Mouse (Mus musculus): ENCODE results near the gene Flcn. TPM values are rescaled to one million over a fixed set of nuclear protein-coding genes. Genes with fewer than 3 reads are reported as not detected.
"Not testable (repeated sequence)": the region's sequence is repeated elsewhere in the genome, so short reads cannot be mapped to it uniquely, and the experiment has no call there.

Flcn gene
- 38.4 and 41.7 TPM in 2 replicates for polyA plus RNA-seq (2015; fragmentation: Nextera tagmentation; extraction: Ambion mirVana)

DNA sequence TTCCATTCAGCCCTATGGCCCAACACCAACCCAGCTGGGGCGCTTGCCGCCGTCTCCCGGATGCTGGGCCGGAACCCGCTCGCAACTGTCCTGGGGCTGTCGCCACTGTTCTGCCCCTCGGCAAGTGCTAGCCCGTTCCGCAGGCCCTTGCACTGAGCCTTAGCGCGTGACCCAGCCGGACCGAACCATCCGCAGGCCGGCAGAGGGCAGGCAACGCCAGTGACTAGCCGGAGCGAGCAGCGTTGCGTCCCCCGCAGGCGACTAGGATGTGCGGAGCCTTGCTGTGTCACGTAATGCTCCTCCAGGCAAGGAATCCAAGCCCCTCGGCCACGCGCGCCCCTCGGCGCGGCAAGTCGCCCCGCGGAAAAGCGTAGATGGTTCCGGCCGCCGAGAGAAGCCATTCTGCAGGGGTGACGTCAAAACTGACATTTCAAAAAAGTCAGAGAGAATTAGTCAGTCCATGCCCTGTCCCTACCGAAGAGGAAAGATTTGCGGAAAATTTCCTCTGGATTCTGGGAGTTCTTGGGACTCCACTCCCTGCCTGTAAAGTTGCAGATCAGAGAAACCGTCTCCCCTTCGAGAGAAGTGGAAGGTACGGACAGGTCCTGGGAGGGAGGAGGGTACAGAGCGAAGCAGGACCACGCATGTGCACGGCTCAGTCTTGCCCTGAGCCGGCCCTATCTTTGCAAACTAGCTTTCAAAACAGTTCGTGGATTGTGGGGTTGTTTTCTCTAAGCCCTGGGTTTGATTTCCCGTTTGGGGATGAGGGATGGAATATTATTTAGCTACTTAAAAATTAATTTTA is at the start of gene Flcn:
TSS of gene Flcn (minus strand) at position 347 of the 805 bp plus-strand sequence.
- peak; percentile 97 for ATAC-seq
- peak within 1 kb of the TSS; percentile 99 for H3K27ac ChIP-seq
- peak within 1 kb of the TSS; percentile 63 for H3K4me3 ChIP-seq (replicated peaks)
- H3K27me3 ChIP-seq = no peaks in the 10 kb centered on the region
- H3K9me3 ChIP-seq = no peaks in the 10 kb centered on the region
- H3K36me3 ChIP-seq = peaks cover 25% of the 10 kb centered on the region
- peak within 1 kb of the TSS; percentile 78 for H3K4me2 ChIP-seq (replicated peaks)
- peaks cover 21% of the 10 kb centered on the region for H3K4me1 ChIP-seq (replicated peaks)
- WGBS = under 1% methylated on average over 52 of the region's 52 CpGs
- peak within 1 kb of the TSS; percentile 88 for H3K9ac ChIP-seq (replicated peaks)

DNA sequence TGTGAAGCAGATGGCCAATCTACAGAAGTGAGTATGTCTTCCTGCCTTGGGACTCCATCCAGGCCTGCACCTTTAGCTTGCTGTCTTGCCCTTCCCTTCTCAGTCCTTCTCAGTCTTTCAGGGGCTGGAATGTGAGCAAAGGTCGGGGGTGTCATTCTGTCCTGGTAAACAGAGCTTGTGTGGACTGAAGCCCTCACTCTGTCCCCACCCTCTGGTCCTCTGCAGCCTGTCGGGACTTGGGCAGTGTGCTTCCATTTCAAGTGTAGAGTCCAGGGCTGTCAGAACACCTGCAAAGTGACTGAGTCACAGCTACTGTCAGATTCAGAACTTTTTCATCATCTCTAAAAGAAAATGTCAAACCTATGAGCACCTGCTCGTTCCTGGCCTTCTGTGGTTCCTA is 43.0 kb upstream of the Flcn start:
- H3K27ac ChIP-seq = no peak overlapping the region
- H3K36me3 ChIP-seq = peaks cover 4% of the 10 kb centered on the region; the same call in 1 of the 2 replicates
- H3K27me3 ChIP-seq = no peaks in the 10 kb centered on the region
- no peak for ATAC-seq
- H3K9ac ChIP-seq (replicated peaks) = no peak overlapping the region
- H3K4me1 ChIP-seq (replicated peaks) = peaks cover 15% of the 10 kb centered on the region
- no peaks in the 10 kb centered on the region for H3K9me3 ChIP-seq
- H3K4me2 ChIP-seq (replicated peaks) = no peak overlapping the region
- no peak overlapping the region for H3K4me3 ChIP-seq (replicated peaks)
- 65% methylated on average over 3 of the region's 3 CpGs for WGBS

DNA sequence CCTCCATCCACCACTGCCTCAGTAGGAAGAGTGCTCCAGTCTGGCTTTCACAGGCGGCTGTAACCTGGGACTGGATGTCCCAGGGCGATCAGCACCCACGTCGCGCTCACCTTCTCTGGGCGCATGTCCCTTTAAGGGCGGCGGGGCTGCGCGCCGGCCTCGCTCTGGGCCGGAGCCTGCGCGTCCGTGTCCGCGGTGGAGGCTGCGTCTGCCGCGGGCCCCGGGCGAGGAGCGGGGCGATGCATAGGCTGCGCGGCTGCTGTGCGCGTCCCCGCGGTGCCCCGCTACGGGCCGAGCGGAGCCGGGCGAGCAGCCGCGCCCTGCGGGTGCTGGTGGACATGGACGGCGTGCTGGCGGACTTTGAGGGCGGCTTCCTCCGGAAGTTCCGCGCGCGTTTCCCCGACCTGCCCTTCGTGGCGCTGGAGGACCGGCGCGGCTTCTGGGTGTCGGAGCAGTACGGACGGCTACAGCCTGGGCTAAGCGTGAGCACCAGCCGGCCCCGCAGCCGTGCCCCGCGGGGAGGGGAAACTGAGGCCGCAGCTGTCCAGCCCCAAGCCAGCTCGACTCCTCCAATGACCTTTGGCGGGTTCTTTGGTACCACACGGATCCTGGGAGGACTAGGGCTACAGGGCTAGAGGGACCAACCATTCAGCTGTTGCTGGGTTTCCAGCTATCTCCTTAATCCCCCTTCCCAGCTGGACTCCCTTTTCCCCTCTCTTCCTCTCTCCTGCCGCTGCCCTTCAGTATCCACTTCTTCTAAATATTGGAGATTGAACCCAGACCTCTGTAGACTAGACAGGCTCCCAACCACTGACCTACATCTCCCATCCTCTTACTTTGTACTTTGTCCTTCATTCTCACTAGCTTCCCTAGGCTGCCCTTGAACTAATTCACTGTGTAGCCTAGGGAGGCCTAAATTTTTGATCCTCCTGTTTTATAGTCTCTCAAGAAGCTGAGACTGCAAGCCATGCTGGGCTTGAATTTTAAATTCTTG is 38.4 kb upstream of the Flcn start:
- WGBS = under 1% methylated on average over 57 of the region's 69 CpGs
- Histone ChIP-seq H3K27me3 (no peaks in the 10 kb centered on the region), H3K4me2 (replicated peaks) (peak overlapping the region; percentile 73), H3K36me3 (no peaks in the 10 kb centered on the region), H3K9ac (replicated peaks) (peak overlapping the region; percentile 90), H3K4me3 (replicated peaks) (peak overlapping the region; percentile 78), H3K4me1 (replicated peaks) (peaks cover 18% of the 10 kb centered on the region), H3K27ac (peak overlapping the region; percentile 91), H3K9me3 (no peaks in the 10 kb centered on the region)
- ATAC-seq = peak; percentile 97

DNA sequence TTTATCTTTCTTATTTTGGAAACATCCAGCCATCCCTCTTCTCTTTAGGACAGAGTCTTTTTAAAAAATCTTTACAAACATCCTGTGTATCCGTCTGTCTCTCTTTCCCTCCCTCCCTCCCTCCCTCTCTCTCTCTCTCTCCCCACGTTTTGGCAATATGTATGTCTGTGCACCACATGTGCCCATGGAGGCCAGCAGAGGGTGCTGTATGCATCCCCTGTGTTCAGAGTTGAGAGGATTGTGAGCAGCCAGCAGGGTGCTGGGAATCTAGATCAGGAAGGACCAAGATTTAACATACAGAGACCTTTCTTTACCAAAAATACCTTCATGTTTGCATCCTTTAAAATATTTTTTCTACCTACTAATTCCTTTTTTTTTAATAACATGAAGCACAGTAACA is 37.3 kb upstream of the Flcn start:
- Histone ChIP-seq H3K27me3 (no peaks in the 10 kb centered on the region), H3K27ac (no peak overlapping the region), H3K36me3 (no peaks in the 10 kb centered on the region), H3K4me1 (replicated peaks) (peaks cover 18% of the 10 kb centered on the region), H3K9ac (replicated peaks) (no peak overlapping the region), H3K4me3 (replicated peaks) (peak overlapping the region; percentile 78), H3K4me2 (replicated peaks) (peak overlapping the region; percentile 73; the same call in 1 of the 2 replicates), H3K9me3 (no peaks in the 10 kb centered on the region)
- ATAC-seq = no peak
- 20% methylated on average over 2 of the region's 2 CpGs for WGBS

DNA sequence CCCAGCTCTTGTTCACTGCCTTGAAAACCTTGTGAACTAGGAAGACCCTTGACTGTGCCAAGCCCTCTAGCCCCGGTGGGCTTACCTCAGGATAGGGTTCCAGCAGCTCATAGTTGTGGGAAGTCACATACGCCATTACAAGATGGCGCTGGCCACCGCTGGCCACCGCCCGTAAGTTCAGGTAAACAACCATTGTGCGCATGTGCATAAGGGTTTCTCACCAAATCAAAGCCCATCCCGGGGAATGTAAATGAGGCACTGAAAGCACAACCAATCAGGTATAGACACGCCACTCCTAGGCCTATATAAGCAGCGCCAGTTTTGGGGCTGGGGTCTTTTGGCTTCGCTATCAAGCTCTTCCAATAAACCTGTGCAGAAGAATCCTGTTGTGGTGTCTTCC is 36.5 kb upstream of the Flcn start:
- no peak overlapping the region for H3K4me3 ChIP-seq (replicated peaks)
- 94% methylated on average over 11 of the region's 11 CpGs for WGBS
- ATAC-seq = no peak

DNA sequence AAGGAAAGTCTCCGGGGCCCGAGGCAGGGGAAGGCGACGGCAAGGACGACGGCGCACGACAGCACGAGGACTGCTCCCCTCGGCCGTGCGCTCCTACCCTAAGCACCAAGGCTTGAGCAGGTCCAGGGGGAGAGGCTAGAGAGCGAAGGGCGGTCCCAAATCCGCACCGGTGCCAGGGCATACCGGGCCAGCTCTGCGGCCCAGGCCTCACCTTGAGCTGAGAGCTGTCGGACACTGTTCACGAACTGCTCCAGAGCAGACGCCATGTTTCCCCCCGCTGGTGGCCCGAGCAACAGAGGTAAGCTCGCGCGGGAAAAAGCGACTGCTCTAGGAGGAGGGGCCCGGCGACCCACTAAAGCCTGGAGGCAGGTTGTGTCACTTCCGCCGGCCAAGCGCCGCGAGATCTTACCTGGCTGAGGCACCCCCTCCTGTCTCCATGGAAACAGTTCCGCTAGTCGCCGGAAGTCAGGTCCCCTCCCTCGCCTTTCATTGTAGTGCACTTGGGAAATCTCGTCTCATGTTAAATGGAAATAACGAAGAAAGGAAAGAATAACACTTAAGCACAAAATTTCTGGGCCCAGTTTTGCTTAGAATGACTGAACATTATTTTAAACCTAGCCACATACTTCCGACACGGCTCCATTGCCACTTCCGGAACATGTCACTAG is 29.8 kb upstream of the Flcn start, which contains the start of gene Cops3:
TSS of gene Cops3 (minus strand) at position 380 of the 668 bp plus-strand sequence.
- peaks cover 19% of the 10 kb centered on the region for H3K36me3 ChIP-seq
- H3K27ac ChIP-seq = peak within 1 kb of the TSS; percentile 97
- H3K4me1 ChIP-seq (replicated peaks) = peaks cover 31% of the 10 kb centered on the region
- peak; percentile 97 for ATAC-seq
- 1% methylated on average over 41 of the region's 43 CpGs for WGBS
- no peaks in the 10 kb centered on the region for H3K9me3 ChIP-seq
- no peaks in the 10 kb centered on the region for H3K27me3 ChIP-seq
- peak within 1 kb of the TSS; percentile 90 for H3K9ac ChIP-seq (replicated peaks)
- H3K4me3 ChIP-seq (replicated peaks) = peak within 1 kb of the TSS; percentile 84
- H3K4me2 ChIP-seq (replicated peaks) = peak within 1 kb of the TSS; percentile 63

More for the DNA sequence above, 36.5 kb upstream of the Flcn start:
- peaks cover 18% of the 10 kb centered on the region for H3K4me1 ChIP-seq (replicated peaks)
- no peaks in the 10 kb centered on the region for H3K9me3 ChIP-seq
- no peak overlapping the region for H3K4me2 ChIP-seq (replicated peaks)
- no peaks in the 10 kb centered on the region for H3K36me3 ChIP-seq
- no peak overlapping the region for H3K9ac ChIP-seq (replicated peaks)
- H3K27me3 ChIP-seq = no peaks in the 10 kb centered on the region
- no peak overlapping the region for H3K27ac ChIP-seq

DNA sequence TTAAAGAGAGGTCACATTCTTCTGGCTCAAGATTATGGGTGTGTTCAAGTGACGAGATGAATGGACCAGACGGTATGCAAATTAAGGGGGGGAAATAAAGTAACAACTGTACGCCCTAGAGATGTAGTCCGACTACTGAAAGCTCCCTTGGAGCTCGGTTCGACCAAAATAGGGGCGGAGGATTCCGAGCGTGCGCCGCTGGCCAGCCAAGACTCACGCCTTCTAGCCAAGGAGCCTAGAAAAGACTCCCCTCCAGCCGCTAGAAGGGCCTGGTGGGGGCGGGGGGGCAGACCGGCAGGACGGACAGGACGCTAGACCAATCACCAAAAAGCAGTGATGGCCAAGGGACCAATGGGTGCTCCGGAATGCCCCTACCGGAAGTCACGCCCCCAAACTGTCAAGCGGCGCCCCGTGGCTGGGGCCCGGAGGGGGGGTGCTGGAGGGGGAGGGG is 29.2 kb upstream of the Flcn start, which contains the start of gene Nt5m:
TSS of gene Nt5m (plus strand) at position 440 of the 451 bp plus-strand sequence.
- peaks cover 24% of the 10 kb centered on the region for H3K36me3 ChIP-seq
- H3K4me2 ChIP-seq (replicated peaks) = peak within 1 kb of the TSS; percentile 63
- peak within 1 kb of the TSS; percentile 90 for H3K9ac ChIP-seq (replicated peaks)
- no peaks in the 10 kb centered on the region for H3K9me3 ChIP-seq
- peak within 1 kb of the TSS; percentile 97 for H3K27ac ChIP-seq
- H3K4me1 ChIP-seq (replicated peaks) = peaks cover 31% of the 10 kb centered on the region
- 1% methylated on average over 24 of the region's 24 CpGs for WGBS
- H3K4me3 ChIP-seq (replicated peaks) = peak within 1 kb of the TSS; percentile 84
- ATAC-seq = peak; percentile 96
- no peaks in the 10 kb centered on the region for H3K27me3 ChIP-seq

DNA sequence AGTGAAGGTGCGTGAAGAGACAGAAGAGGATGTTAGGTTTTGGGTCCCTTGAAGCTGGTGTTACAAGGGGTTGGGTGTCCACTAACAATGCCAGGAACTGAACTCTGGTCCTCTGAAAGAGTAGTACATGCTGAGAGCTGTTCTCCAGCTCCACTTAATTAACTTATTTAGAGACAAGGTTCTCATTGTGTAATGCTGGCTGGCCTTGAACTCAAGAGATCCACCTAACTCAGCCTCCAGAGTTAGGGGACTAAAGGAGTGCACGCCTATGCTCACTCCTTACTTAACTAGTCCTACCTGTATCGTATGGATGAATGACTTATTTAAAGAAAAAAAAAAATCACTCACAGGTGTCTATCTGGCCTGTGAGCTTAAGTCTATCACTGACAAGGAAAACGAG is 28.6 kb upstream of the Flcn start:
- H3K36me3 ChIP-seq = peaks cover 31% of the 10 kb centered on the region
- peak overlapping the region; percentile 63 for H3K4me2 ChIP-seq (replicated peaks)
- H3K4me3 ChIP-seq (replicated peaks) = peak overlapping the region; percentile 84
- no peaks in the 10 kb centered on the region for H3K9me3 ChIP-seq
- H3K27me3 ChIP-seq = no peaks in the 10 kb centered on the region
- ATAC-seq = no peak
- H3K4me1 ChIP-seq (replicated peaks) = peaks cover 31% of the 10 kb centered on the region
- WGBS = 65% methylated on average over 4 of the region's 4 CpGs
- H3K9ac ChIP-seq (replicated peaks) = peak overlapping the region; percentile 90
- peak overlapping the region; percentile 97; the same call in 1 of the 2 replicates for H3K27ac ChIP-seq

DNA sequence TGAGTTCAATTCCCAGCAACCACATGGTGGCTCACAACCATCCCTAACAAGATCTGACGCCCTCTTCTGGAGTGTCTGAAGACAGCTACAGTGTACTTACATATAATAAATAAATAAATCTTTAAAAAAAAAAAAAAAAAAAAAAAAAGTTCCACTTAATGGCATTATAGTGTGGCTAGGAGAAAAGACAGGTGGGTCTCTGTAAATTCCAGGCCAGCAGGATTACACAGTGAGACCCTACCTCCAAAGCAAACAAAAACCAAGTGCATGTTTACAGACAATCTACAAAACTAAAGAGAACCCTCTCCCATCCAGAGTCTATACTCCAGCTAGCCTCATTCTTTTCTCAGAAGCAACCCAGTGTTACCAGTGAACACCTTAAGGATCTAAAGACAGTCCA is 28.0 kb upstream of the Flcn start:
- Histone ChIP-seq H3K9ac (replicated peaks) (peak overlapping the region; percentile 90; the same call in 1 of the 2 replicates), H3K36me3 (peaks cover 37% of the 10 kb centered on the region), H3K4me3 (replicated peaks) (peak overlapping the region; percentile 84), H3K4me2 (replicated peaks) (peak overlapping the region; percentile 63), H3K4me1 (replicated peaks) (peaks cover 31% of the 10 kb centered on the region)
- WGBS = no CpG with 5 or more reads among the region's 1 CpGs
- H3K9me3 ChIP-seq, H3K27ac ChIP-seq, H3K27me3 ChIP-seq, ATAC-seq: not testable (repeated sequence)

DNA sequence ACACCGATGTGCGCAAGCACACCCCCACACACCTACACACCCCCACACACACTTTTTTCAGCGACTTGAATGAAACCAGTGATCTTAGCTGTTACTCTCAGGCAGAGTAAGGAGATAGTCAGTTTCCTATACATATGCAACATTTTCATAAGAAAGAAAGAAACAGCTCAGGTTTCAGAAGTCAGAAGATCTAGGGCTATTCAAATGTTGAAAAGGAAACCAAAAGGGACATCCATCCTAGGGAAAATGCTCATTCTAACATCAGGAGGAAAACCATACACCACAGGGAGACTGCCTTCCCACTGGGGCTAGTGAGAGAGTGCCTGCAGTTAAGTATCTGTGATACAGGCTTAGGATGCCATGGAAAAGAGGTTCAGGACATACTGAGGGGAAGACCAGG is 11.8 kb upstream of the Flcn start:
- 88% methylated on average over 3 of the region's 3 CpGs for WGBS
- peaks cover 95% of the 10 kb centered on the region for H3K36me3 ChIP-seq

DNA sequence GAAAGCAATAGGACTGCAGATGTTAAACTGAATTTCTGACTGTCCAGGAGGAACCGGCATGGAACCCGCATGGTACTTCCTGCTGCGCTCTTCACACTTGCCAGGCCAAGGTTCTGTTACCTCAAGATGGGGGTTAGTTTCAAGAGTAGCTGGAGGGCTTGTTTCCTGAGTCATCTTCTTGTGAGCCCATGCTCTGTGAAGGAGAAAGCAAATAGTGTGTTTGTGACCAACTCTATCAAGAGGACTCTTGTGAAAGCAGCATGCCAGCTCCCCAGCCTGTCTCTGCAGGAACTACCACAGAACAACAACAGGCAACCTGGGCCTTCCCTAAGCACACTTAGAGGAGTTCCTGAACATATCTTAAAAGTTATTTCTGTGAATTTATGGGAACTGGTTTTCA is 8.1 kb upstream of the Flcn start:
- no peak overlapping the region for H3K9ac ChIP-seq (replicated peaks)
- no peak overlapping the region for H3K4me3 ChIP-seq (replicated peaks)
- no peak overlapping the region for H3K4me2 ChIP-seq (replicated peaks)
- no peak overlapping the region for H3K27ac ChIP-seq
- H3K4me1 ChIP-seq (replicated peaks) = no peaks in the 10 kb centered on the region
- no peak for ATAC-seq
- H3K9me3 ChIP-seq = no peaks in the 10 kb centered on the region
- no peaks in the 10 kb centered on the region for H3K27me3 ChIP-seq
- 97% methylated on average over 3 of the region's 3 CpGs for WGBS
- peaks cover 72% of the 10 kb centered on the region for H3K36me3 ChIP-seq

More for the DNA sequence above, 11.8 kb upstream of the Flcn start:
- H3K4me2 ChIP-seq (replicated peaks) = no peak overlapping the region
- no peak overlapping the region for H3K27ac ChIP-seq
- no peaks in the 10 kb centered on the region for H3K27me3 ChIP-seq
- H3K9ac ChIP-seq (replicated peaks) = no peak overlapping the region
- H3K4me1 ChIP-seq (replicated peaks) = no peaks in the 10 kb centered on the region
- H3K9me3 ChIP-seq = no peaks in the 10 kb centered on the region
- ATAC-seq = no peak
- no peak overlapping the region for H3K4me3 ChIP-seq (replicated peaks)

Data from midbrain, embryonic 13.5 days (tissue).